Mouse (Mus musculus): ENCODE measurements around the gene Adk. TPM values are rescaled to one million over a fixed set of nuclear protein-coding genes. Genes with fewer than 3 reads are reported as not detected.

Gene Adk
- polyA plus RNA-seq, 1 experiment from 2014 or later = 475 TPM

DNA sequence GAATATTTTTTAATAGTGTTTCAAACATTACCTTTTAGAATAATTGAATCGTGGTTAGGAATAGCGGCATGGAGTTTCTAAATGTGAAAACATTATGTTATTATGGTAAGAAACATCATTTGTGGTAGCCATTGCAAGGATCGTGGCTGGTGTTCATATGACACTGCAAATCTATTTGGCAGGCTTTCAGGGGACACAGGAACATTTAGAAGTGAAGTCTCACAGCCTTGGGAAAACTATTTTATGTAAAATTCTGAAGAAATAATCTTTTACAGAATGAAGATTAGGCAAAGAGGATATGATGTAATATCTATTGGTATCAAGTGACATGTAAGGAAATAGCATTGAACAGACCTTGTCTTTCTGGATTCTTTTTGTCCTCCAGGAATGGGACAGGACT, 262.1 kb downstream of the Adk start:
- Histone ChIP-seq H3K4me3 (ENCODE audit: low read depth, low read length) (no peak overlapping the region), H3K4me1 (ENCODE audit: insufficient read depth) (0 out of 2 replicates have a peak, but pooled peaks cover 5% of the 10 kb centered on the region), H3K4me2 (ENCODE audit: low read depth, low read length) (no peak overlapping the region), H3K27me3 (ENCODE audit: insufficient read depth, low read length) (no peaks in the 10 kb centered on the region), H3K27ac (ENCODE audit: low read depth) (no peak overlapping the region), H3K9me3 (ENCODE audit: low read length) (no peaks in the 10 kb centered on the region), H3K36me3 (replicated peaks; ENCODE audit: insufficient read depth, low read length) (peaks cover 3% of the 10 kb centered on the region), H3K9ac (replicated peaks) (no peak overlapping the region)
- TF ChIP-seq CTCF (IDR thresholded peaks at IDR 0.05; ENCODE audit: low read depth) (no peak), EP300 (IDR thresholded peaks at IDR 0.05; ENCODE audit: low read depth) (no peak)
- 83% methylated on average over 3 of the region's 3 CpGs for WGBS (ENCODE audit: insufficient replicate concordance)
- DNase-seq = no peak
- ATAC-seq = no peak

DNA sequence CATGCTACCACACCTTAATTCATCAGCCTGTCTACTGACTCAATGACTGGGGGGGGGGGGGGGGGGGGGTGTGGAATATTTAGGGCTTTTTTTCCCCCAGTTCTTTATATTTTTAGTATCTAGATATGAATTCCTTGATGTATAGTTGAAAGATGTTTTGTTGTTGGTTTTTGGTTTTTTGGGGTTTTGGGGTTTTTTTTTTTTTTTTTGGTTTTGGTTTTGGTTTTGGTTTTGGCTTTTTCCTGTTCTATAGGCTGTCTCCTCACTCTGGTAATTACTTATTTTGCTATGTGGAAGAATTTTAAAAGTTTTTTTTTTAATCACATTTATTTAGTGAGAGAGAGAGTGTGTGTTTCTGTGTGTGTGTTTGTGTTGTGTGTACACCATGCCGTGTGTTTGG, 282.5 kb downstream of the Adk start:
- DNase-seq = no peak
- Histone ChIP-seq H3K36me3 (replicated peaks; ENCODE audit: insufficient read depth, low read length) (peaks cover 2% of the 10 kb centered on the region; the same call in 1 of the 2 replicates), H3K27me3 (ENCODE audit: insufficient read depth, low read length) (no peaks in the 10 kb centered on the region), H3K4me2 (ENCODE audit: low read depth, low read length) (no peak overlapping the region), H3K4me3 (ENCODE audit: low read depth, low read length) (no peak overlapping the region), H3K9ac (replicated peaks) (no peak overlapping the region), H3K4me1 (ENCODE audit: insufficient read depth) (no peaks in the 10 kb centered on the region), H3K27ac (ENCODE audit: low read depth) (no peak overlapping the region), H3K9me3 (ENCODE audit: low read length) (no peaks in the 10 kb centered on the region)
- no peak for ATAC-seq
- TF ChIP-seq EP300 (IDR thresholded peaks at IDR 0.05; ENCODE audit: low read depth) (no peak), CTCF (IDR thresholded peaks at IDR 0.05; ENCODE audit: low read depth) (no peak)
- 81% methylated on average over 1 of the region's 1 CpGs for WGBS (ENCODE audit: insufficient replicate concordance)

DNA sequence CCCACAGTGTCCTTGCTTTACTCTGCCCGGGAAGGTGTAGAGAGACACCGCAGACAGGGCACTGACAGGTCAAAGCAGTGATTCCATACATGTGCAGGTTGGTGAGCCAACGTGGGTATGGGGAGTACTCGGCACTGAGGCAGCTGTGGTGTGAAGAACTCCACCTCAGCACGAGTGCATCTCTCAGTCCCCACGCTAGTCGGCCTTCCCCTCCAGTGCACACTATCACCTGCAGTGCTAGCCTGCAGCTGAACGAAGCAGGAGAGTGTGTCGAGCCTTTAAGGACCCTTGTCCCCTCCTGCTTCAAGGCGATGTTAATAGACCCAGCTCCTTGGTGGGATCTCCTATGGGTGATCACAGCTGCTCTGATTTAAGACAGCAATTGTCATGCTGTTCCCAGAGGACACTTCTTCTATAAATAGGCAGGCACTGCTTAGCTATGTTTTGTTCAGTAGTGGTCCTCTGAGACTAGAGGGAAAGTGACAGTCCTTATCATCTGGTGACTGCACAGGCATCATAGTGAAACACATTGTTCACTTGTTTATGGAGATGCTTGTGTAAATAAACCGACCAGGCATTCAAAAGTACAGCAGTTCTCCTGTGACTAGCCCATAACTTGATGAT, 283.4 kb downstream of the Adk start:
- DNase-seq (no peak), ATAC-seq (no peak)
- Histone ChIP-seq H3K36me3 (replicated peaks; ENCODE audit: insufficient read depth, low read length) (peaks cover 4% of the 10 kb centered on the region; the same call in 1 of the 2 replicates), H3K9me3 (ENCODE audit: low read length) (no peaks in the 10 kb centered on the region), H3K4me1 (ENCODE audit: insufficient read depth) (no peaks in the 10 kb centered on the region), H3K9ac (replicated peaks) (no peak overlapping the region), H3K4me2 (ENCODE audit: low read depth, low read length) (no peak overlapping the region), H3K27ac (ENCODE audit: low read depth) (no peak overlapping the region), H3K27me3 (ENCODE audit: insufficient read depth, low read length) (no peaks in the 10 kb centered on the region), H3K4me3 (ENCODE audit: low read depth, low read length) (no peak overlapping the region)
- WGBS (ENCODE audit: insufficient replicate concordance) = 74% methylated on average over 11 of the region's 11 CpGs
- TF ChIP-seq EP300 (IDR thresholded peaks at IDR 0.05; ENCODE audit: low read depth) (no peak), CTCF (IDR thresholded peaks at IDR 0.05; ENCODE audit: low read depth) (no peak)

DNA sequence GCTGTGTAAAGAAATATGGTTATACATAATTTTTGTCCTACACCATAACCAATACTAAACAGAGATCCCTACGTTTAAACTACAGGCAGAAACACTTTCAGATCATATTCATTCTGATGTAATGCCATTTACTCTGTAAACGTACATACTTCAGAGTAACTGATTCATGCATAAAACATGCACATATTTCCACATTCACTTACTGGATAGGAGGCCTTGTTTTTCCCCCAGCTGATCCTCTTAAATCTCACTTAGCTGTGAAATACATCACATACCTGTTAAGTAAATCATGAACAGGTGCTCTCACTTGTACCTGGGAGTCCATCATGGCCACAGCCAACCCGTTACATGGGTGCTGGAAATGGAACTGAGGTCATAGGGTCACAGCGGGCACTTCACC, 285.6 kb downstream of the Adk start:
- Histone ChIP-seq H3K4me3 (ENCODE audit: low read depth, low read length) (no peak overlapping the region), H3K9ac (replicated peaks) (no peak overlapping the region), H3K36me3 (replicated peaks; ENCODE audit: insufficient read depth, low read length) (peaks cover 4% of the 10 kb centered on the region; the same call in 1 of the 2 replicates), H3K9me3 (ENCODE audit: low read length) (no peaks in the 10 kb centered on the region), H3K4me2 (ENCODE audit: low read depth, low read length) (no peak overlapping the region), H3K27me3 (ENCODE audit: insufficient read depth, low read length) (no peaks in the 10 kb centered on the region), H3K4me1 (ENCODE audit: insufficient read depth) (no peaks in the 10 kb centered on the region), H3K27ac (ENCODE audit: low read depth) (no peak overlapping the region)
- no peak for ATAC-seq
- no peak for DNase-seq
- TF ChIP-seq CTCF (IDR thresholded peaks at IDR 0.05; ENCODE audit: low read depth) (no peak), EP300 (IDR thresholded peaks at IDR 0.05; ENCODE audit: low read depth) (no peak)
- 84% methylated on average over 4 of the region's 4 CpGs for WGBS (ENCODE audit: insufficient replicate concordance)

DNA sequence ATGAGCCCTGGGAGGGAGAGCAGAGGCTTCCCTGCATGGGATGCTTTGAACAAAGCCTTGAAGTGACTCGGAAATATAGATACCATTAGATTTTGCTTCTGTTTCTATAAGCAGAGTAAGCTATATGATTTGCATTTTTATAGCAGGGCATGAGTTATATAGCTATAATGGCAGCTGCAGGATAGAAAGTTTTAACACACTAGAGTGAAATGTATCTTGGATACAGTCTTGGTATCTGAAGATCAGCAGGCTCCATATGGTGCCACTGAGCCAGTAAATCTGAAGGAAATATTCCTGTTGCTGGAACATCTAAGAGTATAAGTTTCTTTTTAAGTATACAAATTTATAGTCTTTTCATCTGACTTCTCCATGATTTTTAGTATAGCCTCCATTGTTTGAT, 288.8 kb downstream of the Adk start:
- no peaks in the 10 kb centered on the region for H3K4me1 ChIP-seq (ENCODE audit: insufficient read depth)
- H3K9ac ChIP-seq (replicated peaks) = no peak overlapping the region
- H3K4me3 ChIP-seq (ENCODE audit: low read depth, low read length) = no peak overlapping the region
- H3K27me3 ChIP-seq (ENCODE audit: insufficient read depth, low read length) = no peaks in the 10 kb centered on the region
- no peak for DNase-seq
- no peak overlapping the region for H3K4me2 ChIP-seq (ENCODE audit: low read depth, low read length)
- H3K27ac ChIP-seq (ENCODE audit: low read depth) = no peak overlapping the region
- H3K36me3 ChIP-seq (replicated peaks; ENCODE audit: insufficient read depth, low read length) = peaks cover 10% of the 10 kb centered on the region; the same call in 1 of the 2 replicates
- no peak for ATAC-seq
- TF ChIP-seq EP300 (IDR thresholded peaks at IDR 0.05; ENCODE audit: low read depth) = no peak
- no peak for TF ChIP-seq CTCF (IDR thresholded peaks at IDR 0.05; ENCODE audit: low read depth)
- H3K9me3 ChIP-seq (ENCODE audit: low read length) = no peaks in the 10 kb centered on the region
- WGBS (ENCODE audit: insufficient replicate concordance) = 78% methylated on average over 1 of the region's 1 CpGs

DNA sequence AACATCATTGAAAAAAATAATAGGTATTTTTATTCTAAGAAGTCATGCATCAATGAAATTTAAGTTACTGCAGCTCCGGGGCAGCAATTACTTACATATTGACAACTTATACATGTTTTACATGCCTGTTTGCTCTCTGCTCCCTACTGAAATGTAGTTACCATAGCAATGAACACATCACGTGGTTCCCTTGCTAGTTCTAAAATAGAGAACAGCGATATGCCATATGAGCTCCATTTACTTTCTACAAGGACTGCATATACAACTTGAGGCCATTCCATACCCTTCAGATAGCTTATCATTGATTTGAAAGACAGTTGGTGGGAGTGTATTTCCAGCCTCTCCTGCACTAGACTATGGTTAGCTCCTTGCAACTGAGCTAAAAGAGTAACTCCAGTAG, 290.6 kb downstream of the Adk start:
- Histone ChIP-seq H3K4me3 (ENCODE audit: low read depth, low read length) (no peak overlapping the region), H3K9ac (replicated peaks) (no peak overlapping the region), H3K27me3 (ENCODE audit: insufficient read depth, low read length) (no peaks in the 10 kb centered on the region), H3K27ac (ENCODE audit: low read depth) (no peak overlapping the region), H3K9me3 (ENCODE audit: low read length) (no peaks in the 10 kb centered on the region), H3K36me3 (replicated peaks; ENCODE audit: insufficient read depth, low read length) (peaks cover 10% of the 10 kb centered on the region; the same call in 1 of the 2 replicates), H3K4me1 (ENCODE audit: insufficient read depth) (no peaks in the 10 kb centered on the region), H3K4me2 (ENCODE audit: low read depth, low read length) (no peak overlapping the region)
- ATAC-seq (no peak), DNase-seq (no peak)
- 86% methylated on average over 3 of the region's 3 CpGs for WGBS (ENCODE audit: insufficient replicate concordance)
- TF ChIP-seq CTCF (IDR thresholded peaks at IDR 0.05; ENCODE audit: low read depth) (no peak), EP300 (IDR thresholded peaks at IDR 0.05; ENCODE audit: low read depth) (no peak)
